Mouse (Mus musculus): ENCODE measurements at regions not wholly inside any gene's neighbourhood (a gene's known extent, or its start where the extent isn't known, plus 50 kb on each side); places are given as distances from the start of the nearest gene placed in this dataset.

- no peak for ATAC-seq (replicated peaks; ENCODE audit: poor library complexity)
These were observed 53.5 kb upstream of the Trabd2b start for GRCm38 (mm10) chr4:114353058-114353457.
